Mouse (Mus musculus) retina, adult 2 months (tissue): ENCODE measurements around the gene Atf2.
"Not testable (repeated sequence)": the region's sequence is repeated elsewhere in the genome, so short reads cannot be mapped to it uniquely, and the experiment has no call there.

Source experiments
- DNase-seq: peaks from one replicate; pipeline ENCODE4 v3.0.0-alpha.2; 2012; ENCODE audit warnings: low read depth, low spot score

The Atf2 gene

DNA sequence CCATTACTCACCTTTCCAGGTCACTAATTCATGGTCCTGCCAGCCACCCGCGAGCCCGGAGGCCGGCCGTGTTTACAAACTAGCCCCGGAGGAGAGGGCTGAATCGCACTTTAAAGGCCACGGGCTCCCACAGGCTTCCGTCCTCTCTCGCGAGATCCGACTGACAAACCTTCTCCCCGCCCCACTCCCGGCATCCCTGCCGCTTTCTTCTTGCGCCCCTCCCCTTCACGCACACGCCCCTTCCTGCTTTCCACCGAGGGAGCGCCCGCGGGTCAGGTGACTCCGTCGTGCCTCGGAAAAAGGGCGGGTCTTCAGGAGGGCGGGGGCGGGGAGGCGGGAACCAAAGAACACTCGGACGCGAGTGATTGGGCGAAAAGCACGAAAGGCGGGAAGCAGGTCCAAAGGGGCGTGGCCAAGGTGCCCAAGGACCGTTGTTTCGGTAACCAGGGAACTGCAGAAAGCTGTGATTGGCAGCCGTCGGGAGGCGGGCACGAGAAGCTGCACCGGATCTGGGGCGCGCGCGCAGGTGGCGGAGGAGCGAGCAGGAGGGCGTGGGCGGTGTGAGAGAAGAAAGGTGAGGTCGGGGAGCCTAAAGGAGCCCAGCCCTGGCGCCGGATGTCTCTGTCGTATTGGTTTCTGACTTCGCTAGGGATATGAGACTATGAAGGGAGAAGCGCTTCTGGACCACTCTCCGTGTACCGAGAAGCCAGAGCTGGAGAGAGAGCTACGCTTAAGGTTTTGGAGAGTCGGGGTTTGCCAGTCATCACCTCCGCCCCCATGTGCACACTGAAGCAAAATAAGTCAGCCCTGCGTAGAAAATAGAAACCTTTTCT lies at the start of gene Atf2:
TSS of gene Atf2 (minus strand) at position 176 of the 833 bp plus-strand sequence.
- DNase-seq: peak; percentile 96

DNA sequence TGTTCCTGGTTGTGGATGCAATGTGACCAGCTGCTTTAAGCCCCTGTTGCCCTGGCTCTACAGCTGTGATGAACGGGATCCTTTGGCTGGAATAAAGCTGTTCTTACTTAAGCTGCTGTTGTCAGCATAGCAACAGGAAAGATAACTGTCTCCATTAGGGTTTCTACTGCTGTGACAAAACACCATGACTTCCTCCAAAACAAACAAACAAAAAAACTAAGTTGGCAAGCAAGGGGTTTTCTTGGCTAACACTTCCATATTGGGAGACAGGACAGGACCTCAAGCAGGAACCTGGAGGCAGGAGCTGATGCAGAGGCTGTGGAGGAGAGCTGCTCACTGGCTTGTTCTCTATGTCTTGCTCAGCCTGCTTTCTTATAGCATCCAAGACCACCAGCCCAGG lies 48.8 kb upstream of the Atf2 start:
- DNase-seq: no peak

DNA sequence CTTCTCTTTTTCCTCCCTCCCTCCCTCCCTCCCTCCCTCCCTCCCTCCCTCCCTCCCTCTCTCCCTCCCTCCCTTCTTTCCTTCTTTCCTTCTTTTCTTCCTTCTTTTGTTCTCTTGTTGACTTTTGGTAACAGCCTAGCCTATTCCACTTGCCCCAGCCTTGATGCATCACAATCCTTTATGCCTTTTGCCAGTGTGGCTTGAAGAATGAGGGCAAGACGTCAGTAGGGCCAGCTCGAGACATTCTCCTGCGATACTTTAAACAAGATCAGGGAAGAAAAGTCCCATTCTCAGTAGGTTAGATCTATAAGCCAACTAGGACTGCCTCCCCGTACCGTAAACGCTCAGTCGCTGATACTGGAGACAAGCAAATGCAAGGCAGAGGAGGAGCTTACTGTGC lies 48.0 kb upstream of the Atf2 start:
- no peak for DNase-seq

GRCm38 (mm10) chr2:73938896-73939295 lies 46.5 kb upstream of the Atf2 start:
- DNase-seq: no peak

DNA sequence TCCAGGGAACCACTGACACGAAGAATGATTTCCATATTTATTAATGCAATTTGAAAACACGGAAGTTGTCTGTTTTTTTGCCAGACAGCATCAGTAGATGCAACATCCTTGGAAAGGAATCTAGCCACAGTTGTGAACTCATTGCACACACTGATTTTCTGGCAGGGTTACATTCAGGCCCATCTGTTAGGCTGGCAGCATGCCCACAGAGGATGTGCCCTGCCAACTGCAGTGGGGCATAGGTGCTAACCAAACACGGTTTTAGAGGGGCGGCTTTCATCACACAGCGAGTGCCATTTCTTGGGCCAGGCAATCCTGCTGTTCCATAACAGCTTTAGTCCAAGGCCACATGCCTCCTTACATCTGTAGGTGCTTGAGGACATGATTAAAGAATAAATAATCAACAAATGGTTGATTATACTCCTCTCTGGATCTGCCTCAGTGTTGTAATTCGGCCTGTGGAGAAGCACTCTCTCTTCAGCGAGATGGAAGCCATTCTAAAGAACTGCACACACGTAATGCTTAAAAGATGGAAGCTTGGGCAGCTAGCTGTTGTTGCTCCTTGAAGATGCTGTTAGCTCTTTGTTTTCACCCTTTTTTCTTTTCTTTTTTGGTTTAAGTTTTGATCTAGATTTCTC lies 40.4 kb upstream of the Atf2 start:
- no peak for DNase-seq

DNA sequence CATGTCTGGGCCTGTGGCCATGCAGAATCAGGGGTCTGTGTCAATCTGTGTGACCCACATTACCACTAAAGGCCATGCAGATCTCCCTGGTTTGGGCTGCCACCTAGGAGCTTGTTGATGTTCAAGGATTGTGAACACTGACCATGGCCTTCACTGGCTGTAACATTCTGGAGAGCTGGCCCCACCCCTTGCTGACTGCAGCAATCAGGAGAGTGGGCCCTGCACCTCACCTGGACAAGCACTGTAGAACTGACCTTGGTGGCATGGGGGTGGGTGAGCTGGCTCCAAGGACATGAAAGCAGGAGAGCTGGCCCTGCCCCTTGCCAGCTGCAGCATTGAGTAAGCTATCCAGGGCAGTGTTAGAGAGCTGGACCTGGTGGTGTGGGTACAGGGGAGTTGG lies 35.3 kb upstream of the Atf2 start:
- no peak for DNase-seq

DNA sequence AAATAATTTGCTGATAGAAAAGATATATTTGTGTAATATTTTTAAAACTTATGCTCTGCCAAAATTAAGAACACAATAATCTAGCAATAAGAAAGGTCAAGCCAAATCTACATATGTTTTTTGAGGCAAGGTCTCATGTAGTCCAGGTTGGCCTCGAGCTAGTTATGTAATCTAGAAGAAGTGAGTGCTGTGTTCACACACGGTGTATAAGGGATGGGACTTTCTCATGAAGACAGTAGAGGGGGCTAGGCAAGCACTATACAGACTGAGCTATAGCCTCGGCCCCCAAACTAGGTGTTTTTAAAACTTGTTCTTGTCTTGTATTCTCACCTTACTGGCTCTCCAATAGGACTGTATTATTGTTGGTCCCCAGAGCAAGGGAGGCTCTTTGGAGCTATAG lies 33.1 kb upstream of the Atf2 start:
- DNase-seq: no peak

GRCm38 (mm10) chr2:73925089-73925488 lies 32.6 kb upstream of the Atf2 start:
- DNase-seq: peak; percentile 25

- DNase-seq: no peak
Measured at GRCm38 (mm10) chr2:73919642-73920041, 27.2 kb upstream of the Atf2 start.

GRCm38 (mm10) chr2:73912264-73912663 lies 19.8 kb upstream of the Atf2 start:
- DNase-seq: no peak

DNA sequence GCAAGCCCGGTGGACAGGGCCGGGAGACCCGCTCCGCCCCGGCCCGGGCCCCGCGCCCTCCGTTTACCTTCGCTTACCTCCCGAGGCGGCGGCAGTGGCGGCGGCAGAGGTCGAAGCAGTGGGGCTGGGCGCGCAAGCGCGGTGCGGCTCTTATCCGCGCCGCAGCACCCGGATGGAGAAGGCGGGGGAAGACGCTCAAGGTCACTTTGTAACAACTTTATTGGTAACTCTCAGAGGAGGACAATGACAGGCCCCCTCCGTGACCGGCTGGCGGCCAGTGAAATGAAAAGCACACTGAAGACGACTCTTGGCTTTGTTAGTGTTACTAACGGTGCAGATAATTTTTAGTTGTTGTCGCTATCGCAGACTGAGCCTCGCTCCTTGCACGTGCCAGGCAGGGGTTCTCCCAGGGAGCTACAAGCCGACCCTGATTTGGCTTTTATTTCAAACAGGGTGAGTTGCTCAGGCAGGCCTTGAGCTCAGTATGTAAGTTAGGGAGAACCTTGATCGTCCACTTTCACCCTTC lies 18.8 kb upstream of the Atf2 start, which contains the start of gene Atp5g3:
TSS of gene Atp5g3 (minus strand) at position 152 of the 526 bp plus-strand sequence.
- peak; percentile 88 for DNase-seq

DNA sequence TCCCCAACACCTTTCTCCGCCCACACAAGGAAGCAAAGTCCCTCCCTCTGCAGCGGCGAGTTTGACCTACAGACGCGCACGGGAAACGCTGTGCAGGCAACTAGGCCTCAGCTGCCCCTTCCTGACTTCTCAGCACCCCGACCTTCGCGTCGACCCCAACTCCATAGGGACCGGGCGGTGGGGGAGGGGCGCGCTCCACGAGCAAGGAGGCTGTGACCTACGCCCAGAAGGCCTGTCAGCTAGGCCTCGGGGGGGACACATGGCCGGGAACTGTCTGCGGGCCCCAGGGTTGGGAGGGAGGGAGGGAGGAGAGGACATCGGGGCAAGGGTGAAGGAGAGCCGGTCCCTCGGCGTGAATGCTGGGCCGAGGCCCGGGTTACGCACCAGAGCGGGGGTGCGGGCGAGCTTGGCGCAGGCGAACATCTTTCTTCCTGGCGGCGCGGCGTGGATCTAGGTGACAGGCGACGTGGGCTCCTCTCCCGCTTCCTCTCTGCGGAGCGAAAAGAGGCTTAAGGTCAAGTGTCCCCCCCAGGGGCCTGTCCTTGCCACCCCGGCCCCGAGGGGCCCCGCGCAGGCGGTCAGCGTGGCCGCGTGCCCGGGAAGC lies 18.2 kb upstream of the Atf2 start:
- DNase-seq: no peak

GRCm38 (mm10) chr2:73909116-73909515 lies 16.7 kb upstream of the Atf2 start:
- DNase-seq: no peak

DNA sequence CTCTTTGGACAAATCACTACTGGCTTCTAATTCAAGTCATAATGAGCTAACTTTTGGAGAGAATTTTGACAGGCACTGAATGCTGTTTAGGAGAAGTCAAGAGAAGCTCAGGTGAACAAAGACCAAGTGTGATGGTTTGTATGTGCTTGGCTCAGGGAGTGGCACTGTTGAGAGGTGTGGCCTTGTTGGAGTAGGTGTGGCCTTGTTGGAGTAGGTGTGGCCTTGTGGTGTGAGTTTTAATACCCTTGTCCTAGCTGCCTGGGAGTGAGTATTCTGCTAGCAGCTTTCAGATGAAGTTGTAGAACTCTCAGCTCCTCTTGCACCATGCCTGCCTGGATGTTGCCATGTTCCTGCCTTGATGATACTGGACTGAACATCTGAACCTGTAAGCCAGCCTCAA lies 12.2 kb upstream of the Atf2 start:
- not testable (repeated sequence) for DNase-seq

DNA sequence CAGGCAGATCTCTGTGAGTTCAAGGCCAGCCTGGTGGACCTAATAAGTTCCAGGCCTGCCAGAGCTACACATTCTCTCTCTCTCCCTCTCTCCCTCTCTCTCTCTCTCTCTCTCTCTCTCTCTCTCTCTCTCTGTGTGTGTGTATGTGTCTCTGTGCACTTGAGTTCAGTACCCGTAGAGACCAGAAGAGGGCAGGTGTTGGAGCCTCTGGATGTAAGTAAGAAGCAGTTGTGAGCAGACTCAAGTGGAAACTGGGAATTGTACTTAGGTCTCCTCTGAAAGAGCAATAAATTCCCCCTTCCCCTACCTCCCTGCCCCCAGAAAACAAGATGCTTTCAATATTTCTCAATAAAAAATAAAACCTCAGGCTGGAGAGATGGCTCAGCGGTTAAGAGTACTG lies 11.1 kb upstream of the Atf2 start:
- no peak for DNase-seq

GRCm38 (mm10) chr2:73902328-73902727 lies 9.9 kb upstream of the Atf2 start:
- not testable (repeated sequence) for DNase-seq

DNA sequence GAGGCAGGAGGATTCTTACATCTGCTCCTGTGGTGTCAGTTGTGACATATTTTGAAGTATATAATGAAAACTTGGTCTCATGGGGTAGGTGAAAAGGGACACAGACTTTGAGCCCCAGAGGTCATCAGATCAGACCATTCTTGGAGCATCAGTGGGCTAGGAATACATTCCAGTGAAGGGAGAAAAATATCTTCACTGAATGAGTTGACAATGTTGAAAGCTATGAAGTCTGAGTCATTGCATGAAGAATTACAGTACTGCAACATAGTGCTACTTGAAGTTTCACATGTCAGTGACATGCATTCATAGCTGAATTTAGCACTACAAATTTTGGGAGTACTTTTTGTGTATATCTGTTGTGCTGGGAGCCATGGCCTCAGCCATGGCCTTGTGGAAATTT lies 8.7 kb upstream of the Atf2 start:
- no peak for DNase-seq

DNA sequence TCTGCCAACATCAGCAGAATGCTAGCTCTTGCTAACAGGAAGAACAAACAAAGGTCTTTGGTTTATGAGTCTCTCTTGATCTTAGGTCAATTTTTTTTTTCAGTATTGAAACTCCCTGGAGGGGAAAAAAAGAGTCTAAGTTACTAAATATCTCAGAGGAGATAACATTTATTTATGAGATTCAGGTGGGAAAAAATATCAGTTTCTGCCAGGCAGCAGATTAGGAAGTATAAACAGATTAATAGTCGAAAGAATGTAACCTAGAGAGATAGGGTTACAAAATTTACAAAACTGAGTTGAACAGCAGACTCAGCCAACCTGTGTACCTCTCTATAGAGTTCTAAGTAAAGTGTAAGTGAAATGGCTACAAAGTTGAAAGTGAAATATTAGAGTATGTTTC lies 7.9 kb upstream of the Atf2 start:
- DNase-seq: no peak

DNA sequence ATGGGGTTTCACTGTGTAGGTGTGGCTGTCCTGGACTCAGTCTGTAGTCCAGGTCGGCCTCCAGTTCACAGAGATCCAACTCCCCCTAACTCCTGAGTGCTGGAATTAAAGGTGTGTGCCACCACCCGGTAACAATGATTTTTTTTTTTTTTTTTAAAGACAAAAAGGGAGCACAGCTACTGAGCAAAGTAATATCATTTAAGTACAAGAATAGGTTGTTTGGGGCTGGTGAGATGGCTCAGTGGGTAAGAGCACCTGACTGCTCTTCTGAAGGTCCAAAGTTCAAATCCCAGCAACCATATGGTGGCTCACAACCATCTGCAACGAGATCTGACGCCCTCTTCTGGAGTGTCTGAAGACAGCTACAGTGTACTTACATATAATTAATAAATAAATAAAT lies 4.5 kb upstream of the Atf2 start:
- not testable (repeated sequence) for DNase-seq

- DNase-seq: no peak
Measured at GRCm38 (mm10) chr2:73893473-73894270, 1.2 kb upstream of the Atf2 start.

GRCm38 (mm10) chr2:73891701-73892463 lies 557 bp downstream of the Atf2 start:
- DNase-seq: no peak
